Mouse (Mus musculus): ENCODE measurements around the gene Slc16a1. TPM values are rescaled to one million over a fixed set of nuclear protein-coding genes. Genes with fewer than 3 reads are reported as not detected.

Gene Slc16a1
- polyA plus RNA-seq, 1 experiment from 2014 or later = 45.1 TPM

DNA sequence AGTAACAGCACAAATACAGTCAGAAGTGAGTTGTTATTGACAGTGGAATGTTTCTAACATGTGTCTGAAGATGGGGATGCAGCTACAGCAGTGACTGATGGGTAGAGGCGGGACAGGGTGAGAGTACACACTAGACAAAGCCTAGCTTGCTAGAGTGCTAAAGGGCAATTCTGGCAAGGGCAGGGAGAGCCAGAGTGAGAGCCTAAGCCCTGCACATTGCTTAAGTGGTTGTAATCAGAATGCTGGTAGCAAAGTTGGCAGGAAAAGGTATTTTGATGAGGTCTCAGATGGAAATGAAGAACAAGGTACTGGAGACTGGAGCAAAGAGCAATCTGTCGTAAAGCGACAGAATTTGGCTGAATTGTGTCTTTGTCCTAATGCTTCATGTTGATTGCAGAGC is 26.5 kb upstream of the Slc16a1 start:
- H3K4me2 ChIP-seq (ENCODE audit: low read depth, low read length, severe bottlenecking) = no peak overlapping the region
- no peaks in the 10 kb centered on the region for H3K27me3 ChIP-seq (ENCODE audit: control insufficient read depth, insufficient read depth, low read length)
- no peaks in the 10 kb centered on the region for H3K4me1 ChIP-seq (replicated peaks; ENCODE audit: control insufficient read depth, insufficient read depth, low read length)
- DNase-seq (ENCODE audit: low spot score) (no peak), ATAC-seq (replicated peaks; ENCODE audit: low FRiP score) (no peak)
- H3K36me3 ChIP-seq (ENCODE audit: control insufficient read depth, insufficient read depth, low read length) = no peaks in the 10 kb centered on the region
- H3K27ac ChIP-seq (ENCODE audit: low read depth, low read length) = no peak overlapping the region
- no peak overlapping the region for H3K4me3 ChIP-seq (ENCODE audit: low read depth, low read length)
- no peaks in the 10 kb centered on the region for H3K9me3 ChIP-seq (ENCODE audit: control insufficient read depth, low read length)
- H3K9ac ChIP-seq (ENCODE audit: low read length) = no peak overlapping the region
- 90% methylated on average over 3 of the region's 3 CpGs for WGBS

GRCm38 (mm10) chr3:104613102-104613501 is 25.4 kb upstream of the Slc16a1 start:
- H3K9ac ChIP-seq (ENCODE audit: low read length) = no peak overlapping the region
- ATAC-seq (replicated peaks; ENCODE audit: low FRiP score) (no peak), DNase-seq (ENCODE audit: low spot score) (no peak)
- no peak overlapping the region for H3K27ac ChIP-seq (ENCODE audit: low read depth, low read length)
- H3K4me3 ChIP-seq (ENCODE audit: low read depth, low read length) = no peak overlapping the region
- no peaks in the 10 kb centered on the region for H3K9me3 ChIP-seq (ENCODE audit: control insufficient read depth, low read length)
- no peak overlapping the region for H3K4me2 ChIP-seq (ENCODE audit: low read depth, low read length, severe bottlenecking)
- H3K27me3 ChIP-seq (ENCODE audit: control insufficient read depth, insufficient read depth, low read length) = no peaks in the 10 kb centered on the region
- H3K4me1 ChIP-seq (replicated peaks; ENCODE audit: control insufficient read depth, insufficient read depth, low read length) = no peaks in the 10 kb centered on the region
- no peaks in the 10 kb centered on the region for H3K36me3 ChIP-seq (ENCODE audit: control insufficient read depth, insufficient read depth, low read length)
- 68% methylated on average over 5 of the region's 5 CpGs for WGBS

DNA sequence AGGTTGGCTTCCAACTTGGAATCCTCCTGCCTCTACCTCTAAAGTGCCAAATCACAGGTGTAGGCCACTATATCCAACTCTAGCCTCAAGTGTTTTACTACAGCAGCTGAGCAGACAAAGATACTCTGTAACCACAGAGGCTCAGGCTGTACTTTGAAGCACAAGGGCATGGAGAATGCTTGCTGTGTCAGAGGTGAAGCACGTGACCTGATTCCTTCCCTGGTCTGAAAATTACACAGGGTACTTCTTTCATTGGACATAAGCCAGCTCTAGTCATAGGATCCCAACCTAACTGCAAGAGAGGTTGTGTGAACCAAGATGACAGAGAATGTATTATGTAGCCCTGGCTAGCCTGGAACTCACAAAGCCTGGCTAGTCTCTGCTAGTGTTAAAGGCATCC is 24.4 kb upstream of the Slc16a1 start:
- H3K27ac ChIP-seq (ENCODE audit: low read depth, low read length) = no peak overlapping the region
- H3K36me3 ChIP-seq (ENCODE audit: control insufficient read depth, insufficient read depth, low read length) = no peaks in the 10 kb centered on the region
- H3K27me3 ChIP-seq (ENCODE audit: control insufficient read depth, insufficient read depth, low read length) = no peaks in the 10 kb centered on the region
- no peak overlapping the region for H3K4me3 ChIP-seq (ENCODE audit: low read depth, low read length)
- DNase-seq (ENCODE audit: low spot score) (no peak), ATAC-seq (replicated peaks; ENCODE audit: low FRiP score) (no peak)
- no peak overlapping the region for H3K9ac ChIP-seq (ENCODE audit: low read length)
- H3K4me2 ChIP-seq (ENCODE audit: low read depth, low read length, severe bottlenecking) = no peak overlapping the region
- 97% methylated on average over 1 of the region's 1 CpGs for WGBS
- no peaks in the 10 kb centered on the region for H3K9me3 ChIP-seq (ENCODE audit: control insufficient read depth, low read length)
- no peaks in the 10 kb centered on the region for H3K4me1 ChIP-seq (replicated peaks; ENCODE audit: control insufficient read depth, insufficient read depth, low read length)

GRCm38 (mm10) chr3:104615216-104615615 is 23.3 kb upstream of the Slc16a1 start:
- 78% methylated on average over 2 of the region's 2 CpGs for WGBS
- no peak overlapping the region for H3K4me3 ChIP-seq (ENCODE audit: low read depth, low read length)
- no peak overlapping the region for H3K9ac ChIP-seq (ENCODE audit: low read length)
- no peaks in the 10 kb centered on the region for H3K36me3 ChIP-seq (ENCODE audit: control insufficient read depth, insufficient read depth, low read length)
- H3K27ac ChIP-seq (ENCODE audit: low read depth, low read length) = no peak overlapping the region
- no peak overlapping the region for H3K4me2 ChIP-seq (ENCODE audit: low read depth, low read length, severe bottlenecking)
- no peaks in the 10 kb centered on the region for H3K9me3 ChIP-seq (ENCODE audit: control insufficient read depth, low read length)
- no peaks in the 10 kb centered on the region for H3K27me3 ChIP-seq (ENCODE audit: control insufficient read depth, insufficient read depth, low read length)
- DNase-seq (ENCODE audit: low spot score) (no peak), ATAC-seq (replicated peaks; ENCODE audit: low FRiP score) (no peak)
- no peaks in the 10 kb centered on the region for H3K4me1 ChIP-seq (replicated peaks; ENCODE audit: control insufficient read depth, insufficient read depth, low read length)

- no peak for DNase-seq (ENCODE audit: low spot score)
- WGBS = 61% methylated on average over 8 of the region's 8 CpGs
- Histone ChIP-seq H3K9me3 (ENCODE audit: control insufficient read depth, low read length) (no peaks in the 10 kb centered on the region), H3K27me3 (ENCODE audit: control insufficient read depth, insufficient read depth, low read length) (no peaks in the 10 kb centered on the region), H3K4me1 (replicated peaks; ENCODE audit: control insufficient read depth, insufficient read depth, low read length) (no peaks in the 10 kb centered on the region), H3K27ac (ENCODE audit: low read depth, low read length) (no peak overlapping the region), H3K36me3 (ENCODE audit: control insufficient read depth, insufficient read depth, low read length) (no peaks in the 10 kb centered on the region), H3K9ac (ENCODE audit: low read length) (no peak overlapping the region), H3K4me3 (ENCODE audit: low read depth, low read length) (no peak overlapping the region), H3K4me2 (ENCODE audit: low read depth, low read length, severe bottlenecking) (no peak overlapping the region)
- no peak for ATAC-seq (replicated peaks; ENCODE audit: low FRiP score)
These were observed 22.3 kb upstream of the Slc16a1 start for GRCm38 (mm10) chr3:104616155-104616554.

DNA sequence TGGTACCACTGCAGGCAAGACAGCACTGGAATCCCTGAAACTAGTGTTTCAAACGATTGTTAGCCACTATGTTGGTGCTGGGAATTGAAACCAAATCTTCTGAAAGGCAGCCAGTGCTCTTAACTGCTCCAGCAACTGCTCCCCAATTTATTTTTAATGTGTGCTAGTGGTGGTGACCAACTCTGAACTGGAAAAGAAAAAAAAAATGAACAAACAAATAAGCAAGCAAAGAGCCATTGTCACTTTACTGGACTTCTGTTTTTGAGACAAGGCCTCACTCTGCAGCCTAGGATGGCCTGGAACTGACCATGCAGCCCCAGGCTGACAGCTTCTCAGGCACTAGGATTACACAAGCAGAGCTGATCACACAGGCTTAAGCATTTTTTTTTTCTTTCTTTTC is 16.6 kb upstream of the Slc16a1 start:
- H3K9ac ChIP-seq (ENCODE audit: low read length) = no peak overlapping the region
- H3K27ac ChIP-seq (ENCODE audit: low read depth, low read length) = no peak overlapping the region
- H3K4me1 ChIP-seq (replicated peaks; ENCODE audit: control insufficient read depth, insufficient read depth, low read length) = no peaks in the 10 kb centered on the region
- H3K4me2 ChIP-seq (ENCODE audit: low read depth, low read length, severe bottlenecking) = no peak overlapping the region
- ATAC-seq (replicated peaks; ENCODE audit: low FRiP score) = no peak
- H3K36me3 ChIP-seq (ENCODE audit: control insufficient read depth, insufficient read depth, low read length) = no peaks in the 10 kb centered on the region
- WGBS = 52% methylated on average over 1 of the region's 1 CpGs
- H3K4me3 ChIP-seq (ENCODE audit: low read depth, low read length) = no peak overlapping the region
- H3K9me3 ChIP-seq (ENCODE audit: control insufficient read depth, low read length) = no peaks in the 10 kb centered on the region
- no peak for DNase-seq (ENCODE audit: low spot score)
- no peaks in the 10 kb centered on the region for H3K27me3 ChIP-seq (ENCODE audit: control insufficient read depth, insufficient read depth, low read length)

DNA sequence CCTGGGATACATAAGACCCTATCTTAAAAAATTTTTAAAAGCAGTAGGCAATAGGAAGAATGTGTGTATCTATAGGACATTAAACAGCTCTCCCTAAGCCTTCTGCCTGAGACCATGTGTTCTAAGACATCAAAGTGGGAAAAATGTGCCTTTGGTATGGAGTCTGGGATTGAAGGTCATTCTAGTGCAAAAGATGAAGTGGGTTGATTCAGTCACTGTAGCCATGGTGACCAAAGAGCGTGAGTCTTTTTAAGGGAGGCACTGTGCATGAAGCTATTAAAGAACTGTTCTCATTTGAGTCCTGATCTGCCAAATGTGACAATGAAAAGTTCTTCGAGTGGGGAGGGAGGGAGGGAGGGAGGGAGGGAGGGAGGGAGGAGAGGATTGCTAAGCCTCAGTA is 8.7 kb upstream of the Slc16a1 start:
- Histone ChIP-seq H3K4me3 (ENCODE audit: low read depth, low read length) (no peak overlapping the region), H3K9me3 (ENCODE audit: control insufficient read depth, low read length) (no peaks in the 10 kb centered on the region), H3K27me3 (ENCODE audit: control insufficient read depth, insufficient read depth, low read length) (no peaks in the 10 kb centered on the region), H3K27ac (ENCODE audit: low read depth, low read length) (no peak overlapping the region), H3K9ac (ENCODE audit: low read length) (no peak overlapping the region), H3K36me3 (ENCODE audit: control insufficient read depth, insufficient read depth, low read length) (no peaks in the 10 kb centered on the region), H3K4me1 (replicated peaks; ENCODE audit: control insufficient read depth, insufficient read depth, low read length) (no peaks in the 10 kb centered on the region), H3K4me2 (ENCODE audit: low read depth, low read length, severe bottlenecking) (no peak overlapping the region)
- DNase-seq (ENCODE audit: low spot score) (no peak), ATAC-seq (replicated peaks; ENCODE audit: low FRiP score) (no peak)
- 45% methylated on average over 2 of the region's 2 CpGs for WGBS

DNA sequence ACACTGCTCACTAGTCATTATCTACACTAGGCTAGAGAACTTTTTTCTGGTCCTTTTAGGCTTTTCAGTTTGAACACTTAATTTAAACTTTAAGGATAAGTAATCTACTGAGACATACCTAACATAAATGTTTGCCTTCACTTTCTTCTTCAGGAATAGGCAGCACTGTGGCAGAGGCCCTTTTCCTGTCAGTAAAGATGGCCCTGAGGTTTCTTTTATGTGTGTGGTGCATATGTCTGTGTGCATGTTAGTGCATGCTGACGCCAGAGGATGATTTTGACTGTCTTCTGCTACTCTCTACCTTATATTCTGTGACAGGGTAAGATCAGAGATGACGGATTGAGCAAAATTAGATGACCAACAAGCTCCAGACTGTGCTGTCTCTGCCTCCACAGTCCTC is 7.5 kb upstream of the Slc16a1 start:
- H3K9me3 ChIP-seq (ENCODE audit: control insufficient read depth, low read length) = no peaks in the 10 kb centered on the region
- DNase-seq (ENCODE audit: low spot score) (no peak), ATAC-seq (replicated peaks; ENCODE audit: low FRiP score) (no peak)

GRCm38 (mm10) chr3:104632560-104633162 is 5.8 kb upstream of the Slc16a1 start:
- H3K27ac ChIP-seq (ENCODE audit: low read depth, low read length) = no peak overlapping the region

More for the DNA sequence above, 7.5 kb upstream of the Slc16a1 start:
- Histone ChIP-seq H3K9ac (ENCODE audit: low read length) (no peak overlapping the region), H3K27ac (ENCODE audit: low read depth, low read length) (no peak overlapping the region), H3K4me3 (ENCODE audit: low read depth, low read length) (no peak overlapping the region), H3K36me3 (ENCODE audit: control insufficient read depth, insufficient read depth, low read length) (no peaks in the 10 kb centered on the region), H3K27me3 (ENCODE audit: control insufficient read depth, insufficient read depth, low read length) (no peaks in the 10 kb centered on the region), H3K4me2 (ENCODE audit: low read depth, low read length, severe bottlenecking) (no peak overlapping the region), H3K4me1 (replicated peaks; ENCODE audit: control insufficient read depth, insufficient read depth, low read length) (no peaks in the 10 kb centered on the region)
- WGBS = 83% methylated on average over 2 of the region's 2 CpGs

More at GRCm38 (mm10) chr3:104632560-104633162, 5.8 kb upstream of the Slc16a1 start:
- H3K27me3 ChIP-seq (ENCODE audit: control insufficient read depth, insufficient read depth, low read length) = no peaks in the 10 kb centered on the region
- no peak overlapping the region for H3K4me2 ChIP-seq (ENCODE audit: low read depth, low read length, severe bottlenecking)
- no peak overlapping the region for H3K4me3 ChIP-seq (ENCODE audit: low read depth, low read length)
- 85% methylated on average over 4 of the region's 4 CpGs for WGBS
- DNase-seq (ENCODE audit: low spot score) = no peak
- H3K4me1 ChIP-seq (replicated peaks; ENCODE audit: control insufficient read depth, insufficient read depth, low read length) = no peaks in the 10 kb centered on the region
- ATAC-seq (replicated peaks; ENCODE audit: low FRiP score) = no peak
- H3K9me3 ChIP-seq (ENCODE audit: control insufficient read depth, low read length) = no peaks in the 10 kb centered on the region
- H3K9ac ChIP-seq (ENCODE audit: low read length) = no peak overlapping the region
- H3K36me3 ChIP-seq (ENCODE audit: control insufficient read depth, insufficient read depth, low read length) = no peaks in the 10 kb centered on the region
